Mouse (Mus musculus): Measurements from ENCODE around the gene Ylpm1.

The Ylpm1 gene

GRCm38 (mm10) chr12:85007021-85007420 lies 10.9 kb downstream of the Ylpm1 start:
- no peak for DNase-seq (ENCODE audit: extremely low read depth, insufficient read length, low spot score)

DNA sequence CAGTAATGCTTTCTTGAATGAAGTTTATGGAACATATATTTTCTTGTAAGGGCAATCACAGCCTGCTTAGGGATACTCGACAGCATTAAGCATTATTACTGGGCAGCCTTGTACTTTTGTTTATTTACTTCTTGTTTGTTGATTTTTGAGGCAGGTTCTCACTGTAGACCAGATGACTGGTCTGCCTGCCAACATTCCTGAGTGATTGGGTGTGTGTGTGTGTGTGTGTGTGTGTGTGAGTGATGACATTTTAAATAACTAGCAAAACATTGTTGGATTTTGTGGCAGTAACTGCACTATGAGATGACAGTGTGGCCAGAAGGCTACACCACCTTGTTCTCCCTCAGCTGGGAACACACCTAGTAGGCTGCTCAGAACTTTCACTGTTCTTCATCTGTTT lies 13.7 kb downstream of the Ylpm1 start:
- DNase-seq (ENCODE audit: extremely low read depth, insufficient read length, low spot score), result peak; percentile 24

GRCm38 (mm10) chr12:85010541-85010940 lies 14.4 kb downstream of the Ylpm1 start:
- no peak for DNase-seq (ENCODE audit: extremely low read depth, insufficient read length, low spot score)

DNA sequence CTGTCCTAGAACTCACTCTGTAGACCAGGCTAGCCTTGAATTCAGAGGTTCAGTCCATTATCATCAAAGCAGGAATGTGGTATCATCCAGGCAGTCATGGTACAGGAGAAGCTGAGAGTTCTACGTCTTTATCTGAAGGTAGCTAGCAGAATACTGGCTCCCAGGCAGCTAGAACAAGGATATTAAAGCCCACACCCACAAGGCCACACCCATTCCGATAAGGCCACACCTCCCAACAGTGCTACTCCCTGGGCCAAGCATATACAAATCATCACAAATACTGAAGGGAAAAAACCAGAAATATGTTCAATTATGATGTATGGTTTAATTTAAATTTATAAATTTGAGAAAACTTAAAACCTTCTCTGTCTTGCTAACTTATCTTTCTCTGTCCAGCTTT lies 16.1 kb downstream of the Ylpm1 start:
- no peak for DNase-seq (ENCODE audit: extremely low read depth, insufficient read length, low spot score)

- no peak for DNase-seq (ENCODE audit: extremely low read depth, insufficient read length, low spot score)
Measured at GRCm38 (mm10) chr12:85022071-85022470, 25.9 kb downstream of the Ylpm1 start.

GRCm38 (mm10) chr12:85032710-85033109 lies 36.6 kb downstream of the Ylpm1 start:
- no peak for DNase-seq (ENCODE audit: extremely low read depth, insufficient read length, low spot score)

- DNase-seq (ENCODE audit: extremely low read depth, insufficient read length, low spot score), result peak; percentile 14
Measured at GRCm38 (mm10) chr12:85051218-85051617, 55.1 kb downstream of the Ylpm1 start.

- DNase-seq (ENCODE audit: extremely low read depth, insufficient read length, low spot score), result no peak
Measured at GRCm38 (mm10) chr12:85071043-85071442, 74.9 kb downstream of the Ylpm1 start.

GRCm38 (mm10) chr12:85077100-85077499 lies 81.0 kb downstream of the Ylpm1 start:
- DNase-seq (ENCODE audit: extremely low read depth, insufficient read length, low spot score), result no peak

DNA sequence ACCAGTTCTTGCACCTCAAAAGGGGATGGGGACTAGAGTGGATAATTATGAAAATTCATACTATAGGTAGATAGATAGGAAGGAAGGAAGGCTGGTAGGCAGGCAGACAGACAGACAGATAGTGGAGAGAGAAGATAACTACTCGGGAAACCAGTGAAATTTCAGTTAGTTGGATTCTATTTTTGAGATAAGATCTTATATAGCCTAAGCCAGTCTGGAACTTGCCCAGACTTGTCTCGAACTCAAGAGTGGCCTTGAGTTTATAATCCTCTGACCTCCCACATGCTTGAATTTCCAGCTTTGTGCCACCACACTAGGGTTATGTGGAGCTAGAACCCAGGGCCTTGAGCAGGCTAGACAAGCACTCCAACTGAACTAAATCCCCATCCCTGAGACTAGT lies 88.1 kb downstream of the Ylpm1 start:
- DNase-seq (ENCODE audit: extremely low read depth, insufficient read length, low spot score), result no peak

DNA sequence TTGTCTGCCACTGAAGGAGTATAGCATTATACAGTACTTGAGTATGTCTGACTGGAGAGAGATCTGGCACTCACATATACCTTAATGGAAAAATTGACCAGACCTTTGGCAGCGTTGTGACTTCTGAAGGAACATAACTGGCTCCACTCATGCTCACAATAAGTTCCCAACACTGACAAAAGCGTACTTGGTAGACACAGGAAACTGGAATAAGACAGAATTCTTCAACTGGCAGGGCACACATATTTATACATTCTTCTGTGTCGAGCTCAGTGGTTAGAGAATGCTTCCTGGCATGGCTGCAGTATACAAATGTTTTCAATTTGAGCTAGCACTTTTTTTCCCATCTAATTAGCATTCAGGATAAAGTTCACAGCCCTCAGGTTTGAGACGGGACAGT lies 88.8 kb downstream of the Ylpm1 start:
- DNase-seq (ENCODE audit: extremely low read depth, insufficient read length, low spot score), result no peak

- DNase-seq (ENCODE audit: extremely low read depth, insufficient read length, low spot score), result no peak
Measured at GRCm38 (mm10) chr12:85087845-85088244, 91.7 kb downstream of the Ylpm1 start.

GRCm38 (mm10) chr12:85091190-85091589 lies 95.1 kb downstream of the Ylpm1 start:
- DNase-seq (ENCODE audit: extremely low read depth, insufficient read length, low spot score), result no peak

DNA sequence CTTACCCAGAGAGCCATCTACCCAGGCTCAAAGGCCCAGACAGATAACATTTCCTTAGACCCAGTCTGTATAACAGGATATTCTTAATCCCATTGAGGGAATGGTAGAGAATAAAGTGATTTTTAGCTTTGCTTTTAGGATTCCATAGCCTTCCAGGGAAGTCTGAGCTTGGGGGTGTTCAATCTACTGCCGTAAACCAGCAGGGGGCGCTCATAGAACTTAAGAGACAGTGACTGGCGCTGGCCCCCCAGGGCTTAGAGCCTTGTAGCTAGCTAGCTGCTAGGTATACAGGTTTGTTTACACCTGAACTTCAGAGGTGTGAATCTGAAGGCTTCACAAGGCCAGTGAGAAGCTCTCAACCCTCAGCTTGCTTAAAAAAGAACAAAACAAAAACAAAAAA lies 96.1 kb downstream of the Ylpm1 start:
- no peak for DNase-seq (ENCODE audit: extremely low read depth, insufficient read length, low spot score)

DNA sequence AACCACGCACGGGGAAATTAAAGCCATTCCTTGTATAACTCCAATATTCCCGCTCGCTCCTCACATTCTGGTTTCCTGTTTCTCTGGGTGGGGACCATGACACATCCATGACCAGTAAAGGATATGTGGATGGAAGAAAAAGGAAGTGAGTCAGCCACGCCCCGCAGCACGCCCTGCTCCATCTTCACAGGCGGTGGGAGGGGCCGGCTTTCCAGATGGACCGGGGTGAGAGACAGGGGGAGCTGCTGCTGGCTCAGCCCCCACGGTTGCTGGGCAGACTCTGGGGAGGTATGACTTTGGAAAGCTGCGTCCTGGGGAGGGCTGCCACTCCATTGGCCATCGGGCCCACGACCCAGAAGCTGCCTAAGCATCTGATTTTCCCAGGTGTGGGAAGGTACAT lies 97.9 kb downstream of the Ylpm1 start:
- peak; percentile 84 for DNase-seq (ENCODE audit: extremely low read depth, insufficient read length, low spot score)

GRCm38 (mm10) chr12:85094706-85095105 lies 98.6 kb downstream of the Ylpm1 start:
- peak; percentile 9 for DNase-seq (ENCODE audit: extremely low read depth, insufficient read length, low spot score)

DNA sequence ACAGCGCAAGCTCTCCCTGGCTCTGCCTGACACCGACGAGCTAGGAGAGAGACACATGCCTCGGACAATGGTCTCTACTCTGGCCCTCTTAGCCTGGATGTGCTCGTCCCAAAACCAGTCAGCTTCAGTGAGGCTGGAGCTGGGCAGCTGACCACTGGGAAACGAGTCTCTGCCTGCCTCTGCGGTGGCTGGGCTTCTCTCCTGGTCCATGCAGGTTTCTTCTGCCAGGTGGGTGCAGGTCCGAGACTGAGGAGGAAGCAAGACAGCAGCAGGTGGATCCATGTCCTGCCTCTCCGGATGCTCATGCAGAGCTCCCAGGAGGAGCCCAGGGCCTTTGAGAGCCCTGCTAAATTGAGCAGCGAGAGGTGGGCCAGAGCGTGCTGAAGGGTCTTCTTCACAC lies 99.0 kb downstream of the Ylpm1 start:
- no peak for DNase-seq (ENCODE audit: extremely low read depth, insufficient read length, low spot score)

- no peak for DNase-seq (ENCODE audit: extremely low read depth, insufficient read length, low spot score)
Measured at GRCm38 (mm10) chr12:85095859-85096258, 99.7 kb downstream of the Ylpm1 start.

DNA sequence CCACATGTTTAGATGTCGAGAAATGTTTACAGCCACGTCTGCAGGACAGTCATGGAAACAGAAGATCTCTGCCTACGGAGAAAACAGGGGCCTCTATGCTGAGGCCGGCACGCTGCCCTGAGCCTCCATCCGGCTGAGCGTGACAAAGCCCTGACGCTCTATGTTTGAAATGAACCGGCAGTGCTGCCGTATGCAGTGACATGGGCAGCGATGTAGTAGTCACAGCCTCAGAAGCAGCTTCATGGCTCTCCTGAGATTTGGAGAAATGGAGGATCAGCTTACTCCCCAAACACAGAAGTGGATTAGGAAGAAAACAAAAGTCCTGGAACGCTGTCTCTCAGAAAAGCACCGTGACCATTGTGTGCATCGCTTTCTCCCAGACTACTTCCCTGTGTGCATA lies 104.9 kb downstream of the Ylpm1 start:
- no peak for DNase-seq (ENCODE audit: extremely low read depth, insufficient read length, low spot score)

- no peak for DNase-seq (ENCODE audit: extremely low read depth, insufficient read length, low spot score)
Measured at GRCm38 (mm10) chr12:85101521-85102106, 105.5 kb downstream of the Ylpm1 start.

- DNase-seq (ENCODE audit: extremely low read depth, insufficient read length, low spot score), result no peak
Measured at GRCm38 (mm10) chr12:85103096-85103495, 107.0 kb downstream of the Ylpm1 start.

GRCm38 (mm10) chr12:85104789-85105188 lies 108.7 kb downstream of the Ylpm1 start:
- no peak for DNase-seq (ENCODE audit: extremely low read depth, insufficient read length, low spot score)

GRCm38 (mm10) chr12:85106292-85106691 lies 110.2 kb downstream of the Ylpm1 start:
- no peak for DNase-seq (ENCODE audit: extremely low read depth, insufficient read length, low spot score)

Measured in 3134 (cell line).